Mouse (Mus musculus): ENCODE measurements around the gene Cmklr1. TPM values are rescaled to one million over a fixed set of nuclear protein-coding genes. Genes with fewer than 3 reads are reported as not detected.
A peak's percentile ranks its signal among the peaks of the same experiment; 100 is the strongest.

Cmklr1 gene
- polyA plus RNA-seq, 1 experiment from 2014 or later: 7.8 TPM

DNA sequence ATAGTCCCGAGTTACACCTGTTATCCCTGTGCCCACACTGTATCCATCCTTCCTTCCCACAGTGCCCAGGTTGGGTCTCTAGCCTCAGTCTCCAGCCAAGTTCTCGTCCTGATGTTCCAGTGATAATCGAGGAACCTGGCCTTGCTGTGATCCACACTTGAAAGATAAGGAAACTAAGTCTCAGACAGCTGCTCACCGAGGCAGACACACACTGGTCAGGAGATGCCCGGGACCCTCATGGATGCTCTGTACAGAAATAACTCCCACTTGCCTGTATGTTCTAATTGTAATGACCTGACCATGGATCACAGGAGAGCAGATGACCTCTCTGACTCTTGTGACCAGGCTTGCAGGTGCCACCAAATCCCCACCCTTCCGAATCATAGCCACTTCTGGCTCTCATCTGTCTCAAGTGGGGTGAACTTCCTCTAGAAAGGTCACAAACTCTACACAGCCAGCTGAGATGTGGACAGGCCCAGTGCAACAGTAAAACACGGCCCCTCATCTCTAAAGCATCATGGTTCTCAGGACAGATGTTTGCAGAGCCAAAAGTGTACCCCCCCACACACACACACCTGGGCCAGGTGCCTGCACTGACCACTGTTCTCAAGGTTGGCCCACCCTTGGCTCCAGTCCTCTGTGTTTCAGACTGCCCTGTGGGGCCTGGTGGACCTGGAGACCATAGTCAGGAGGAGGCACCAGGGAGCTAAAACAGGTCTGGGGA, 15.2 kb downstream of the Cmklr1 start:
- ATAC-seq (ENCODE audit: low read depth) (no peak), DNase-seq (ENCODE audit: low spot score) (no peak)
- WGBS: 79% methylated on average over 7 of the region's 7 CpGs
- Histone ChIP-seq H3K27ac (replicated peaks; ENCODE audit: low read depth, low read length) (no peak overlapping the region), H3K27me3 (replicated peaks; ENCODE audit: control insufficient read depth, insufficient read depth, low read length) (no peaks in the 10 kb centered on the region), H3K4me3 (ENCODE audit: low read depth, low read length) (no peak overlapping the region), H3K9me3 (ENCODE audit: control insufficient read depth, low read length) (no peaks in the 10 kb centered on the region), H3K4me2 (ENCODE audit: low read depth, low read length) (no peak overlapping the region), H3K9ac (ENCODE audit: low read depth, low read length) (no peak overlapping the region), H3K36me3 (ENCODE audit: control insufficient read depth, insufficient read depth, low read length) (no peaks in the 10 kb centered on the region), H3K4me1 (ENCODE audit: control insufficient read depth, insufficient read depth, low read length) (peaks cover 13% of the 10 kb centered on the region)

DNA sequence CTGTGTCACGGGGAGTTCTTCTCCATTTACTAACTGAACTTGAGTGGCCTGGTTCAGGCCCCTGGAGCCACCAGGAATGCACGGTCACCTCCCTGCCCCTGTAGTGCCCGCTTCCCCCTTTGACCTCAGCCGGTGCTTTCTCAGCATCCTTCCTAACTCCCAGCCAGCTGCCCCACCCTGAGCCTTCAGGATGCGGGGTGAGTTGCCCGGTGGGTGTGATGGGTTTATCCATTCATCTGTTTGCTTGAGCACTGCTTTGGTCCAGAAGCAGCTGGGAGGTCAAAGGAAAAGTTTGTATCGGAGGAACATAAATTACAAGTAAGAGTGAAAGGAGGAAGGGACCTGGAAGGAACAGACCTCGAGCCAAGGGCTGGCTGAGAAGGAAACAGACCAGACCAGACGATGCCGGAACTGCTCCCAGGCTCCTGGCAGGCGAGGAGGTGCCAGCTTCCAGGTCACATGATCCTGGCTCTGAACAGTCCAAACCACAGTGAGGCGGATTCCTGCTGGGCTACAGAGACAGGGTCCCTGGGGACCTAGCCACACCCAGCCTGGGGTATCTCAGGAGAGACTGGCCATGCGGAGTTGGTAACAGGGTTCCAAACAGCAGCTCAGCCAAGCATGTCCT, 16.1 kb downstream of the Cmklr1 start:
- H3K4me2 ChIP-seq (ENCODE audit: low read depth, low read length): no peak overlapping the region
- 46% methylated on average over 13 of the region's 13 CpGs for WGBS
- no peak overlapping the region for H3K9ac ChIP-seq (ENCODE audit: low read depth, low read length)
- H3K27ac ChIP-seq (replicated peaks; ENCODE audit: low read depth, low read length): 0 out of 2 replicates have a peak overlapping the region, but pooled peaks have one; percentile 3
- ATAC-seq (ENCODE audit: low read depth) (peak; percentile 70), DNase-seq (ENCODE audit: low spot score) (peak; percentile 70)
- no peaks in the 10 kb centered on the region for H3K36me3 ChIP-seq (ENCODE audit: control insufficient read depth, insufficient read depth, low read length)
- H3K4me1 ChIP-seq (ENCODE audit: control insufficient read depth, insufficient read depth, low read length): peaks cover 13% of the 10 kb centered on the region
- H3K9me3 ChIP-seq (ENCODE audit: control insufficient read depth, low read length): no peaks in the 10 kb centered on the region
- no peak overlapping the region for H3K4me3 ChIP-seq (ENCODE audit: low read depth, low read length)
- no peaks in the 10 kb centered on the region for H3K27me3 ChIP-seq (replicated peaks; ENCODE audit: control insufficient read depth, insufficient read depth, low read length)

DNA sequence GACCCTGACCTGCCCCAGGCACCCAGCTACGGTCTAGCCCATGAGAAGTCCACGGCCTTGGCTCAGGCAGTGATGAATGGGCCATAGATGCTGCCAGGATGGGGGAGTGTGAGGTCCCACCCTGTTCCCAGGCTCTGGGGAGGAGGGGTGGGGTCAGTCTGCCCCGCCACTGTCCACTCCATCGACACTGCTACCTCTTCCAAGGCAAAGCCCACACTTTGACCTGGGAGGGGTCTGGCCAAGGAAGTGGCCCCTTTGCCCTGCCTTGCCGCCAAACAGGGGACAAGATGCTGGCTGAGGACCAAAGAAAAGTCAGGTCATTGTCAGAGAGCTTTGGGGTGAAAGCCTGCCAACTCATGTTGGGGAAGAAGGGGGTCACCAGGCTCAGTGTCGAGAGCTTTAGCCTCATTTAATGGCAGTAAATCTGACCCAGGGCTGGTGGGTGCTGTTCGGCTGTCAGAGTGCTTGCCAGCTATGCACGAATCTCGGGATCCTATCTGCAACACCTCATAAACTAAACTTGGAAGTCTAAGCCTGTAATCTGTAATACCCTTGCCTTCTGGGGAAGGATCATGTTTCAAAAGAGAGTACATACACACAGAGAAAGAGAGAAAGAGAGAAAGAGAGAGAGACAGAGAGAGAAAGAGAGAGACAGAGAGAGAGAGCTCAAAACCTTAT, 17.1 kb downstream of the Cmklr1 start:
- Histone ChIP-seq H3K27ac (replicated peaks; ENCODE audit: low read depth, low read length) (no peak overlapping the region), H3K36me3 (ENCODE audit: control insufficient read depth, insufficient read depth, low read length) (no peaks in the 10 kb centered on the region), H3K4me1 (ENCODE audit: control insufficient read depth, insufficient read depth, low read length) (peaks cover 20% of the 10 kb centered on the region), H3K27me3 (replicated peaks; ENCODE audit: control insufficient read depth, insufficient read depth, low read length) (no peaks in the 10 kb centered on the region), H3K4me3 (ENCODE audit: low read depth, low read length) (no peak overlapping the region), H3K9ac (ENCODE audit: low read depth, low read length) (no peak overlapping the region), H3K9me3 (ENCODE audit: control insufficient read depth, low read length) (no peaks in the 10 kb centered on the region), H3K4me2 (ENCODE audit: low read depth, low read length) (no peak overlapping the region)
- DNase-seq (ENCODE audit: low spot score) (no peak), ATAC-seq (ENCODE audit: low read depth) (no peak)
- 41% methylated on average over 9 of the region's 9 CpGs for WGBS

DNA sequence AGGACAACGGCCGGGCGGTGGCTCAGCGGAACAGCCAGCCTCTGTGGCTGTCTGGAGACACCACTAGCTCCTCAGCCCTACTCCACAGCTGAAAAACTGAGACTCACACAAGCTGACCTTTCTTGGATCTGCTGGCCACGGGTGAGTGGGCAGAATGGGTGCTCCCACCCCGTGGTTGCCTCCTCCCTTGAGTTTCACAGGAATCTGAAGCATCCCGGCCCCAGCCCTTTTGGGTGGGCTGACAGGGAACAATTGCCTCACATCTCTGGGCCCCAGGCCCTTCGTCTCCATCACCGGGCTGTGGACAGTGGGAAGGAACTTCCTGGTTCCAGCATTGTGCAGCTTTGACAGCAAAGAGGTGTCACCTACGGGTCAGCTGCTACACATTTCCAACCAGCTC, 20.1 kb downstream of the Cmklr1 start:
- H3K27ac ChIP-seq (replicated peaks; ENCODE audit: low read depth, low read length): no peak overlapping the region

DNA sequence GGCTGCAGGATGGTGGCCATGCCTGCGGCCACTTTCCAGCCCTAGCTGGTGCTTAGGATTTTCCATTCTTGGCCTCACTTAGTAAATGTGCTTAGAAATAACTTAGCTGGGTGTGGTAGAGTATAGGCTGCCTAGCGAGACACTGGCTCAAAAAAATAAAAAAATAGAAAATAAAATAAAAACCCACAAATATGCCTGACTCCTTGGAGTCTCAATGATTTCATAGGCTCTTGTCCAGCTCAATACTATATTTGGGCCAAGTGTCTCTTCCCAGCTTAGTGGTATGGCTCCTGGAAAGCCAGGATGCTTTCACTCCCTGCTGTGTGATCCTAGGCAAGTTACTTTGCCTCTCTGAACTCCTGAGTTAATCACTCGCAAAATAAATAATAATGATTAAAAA, 21.0 kb downstream of the Cmklr1 start:
- H3K9ac ChIP-seq (ENCODE audit: low read depth, low read length): no peak overlapping the region
- H3K4me1 ChIP-seq (ENCODE audit: control insufficient read depth, insufficient read depth, low read length): peaks cover 30% of the 10 kb centered on the region
- no peak overlapping the region for H3K4me3 ChIP-seq (ENCODE audit: low read depth, low read length)
- WGBS: 68% methylated on average over 3 of the region's 3 CpGs
- no peaks in the 10 kb centered on the region for H3K36me3 ChIP-seq (ENCODE audit: control insufficient read depth, insufficient read depth, low read length)
- DNase-seq (ENCODE audit: low spot score) (peak; percentile 54), ATAC-seq (ENCODE audit: low read depth) (no peak)
- no peaks in the 10 kb centered on the region for H3K27me3 ChIP-seq (replicated peaks; ENCODE audit: control insufficient read depth, insufficient read depth, low read length)
- H3K4me2 ChIP-seq (ENCODE audit: low read depth, low read length): no peak overlapping the region
- H3K9me3 ChIP-seq (ENCODE audit: control insufficient read depth, low read length): no peaks in the 10 kb centered on the region
- 0 out of 2 replicates have a peak overlapping the region, but pooled peaks have one; percentile 31 for H3K27ac ChIP-seq (replicated peaks; ENCODE audit: low read depth, low read length)

More for the DNA sequence above, 20.1 kb downstream of the Cmklr1 start:
- no peak overlapping the region for H3K4me2 ChIP-seq (ENCODE audit: low read depth, low read length)
- no peak overlapping the region for H3K4me3 ChIP-seq (ENCODE audit: low read depth, low read length)
- no peak overlapping the region for H3K9ac ChIP-seq (ENCODE audit: low read depth, low read length)
- no peaks in the 10 kb centered on the region for H3K36me3 ChIP-seq (ENCODE audit: control insufficient read depth, insufficient read depth, low read length)
- no peaks in the 10 kb centered on the region for H3K9me3 ChIP-seq (ENCODE audit: control insufficient read depth, low read length)
- 62% methylated on average over 10 of the region's 10 CpGs for WGBS
- peaks cover 33% of the 10 kb centered on the region for H3K4me1 ChIP-seq (ENCODE audit: control insufficient read depth, insufficient read depth, low read length)
- no peaks in the 10 kb centered on the region for H3K27me3 ChIP-seq (replicated peaks; ENCODE audit: control insufficient read depth, insufficient read depth, low read length)
- no peak for ATAC-seq (ENCODE audit: low read depth)
- no peak for DNase-seq (ENCODE audit: low spot score)

GRCm38 (mm10) chr5:113627820-113628437, 22.3 kb downstream of the Cmklr1 start:
- DNase-seq (ENCODE audit: low spot score) (peak; percentile 79), ATAC-seq (ENCODE audit: low read depth) (peak; percentile 86)
- H3K4me1 ChIP-seq (ENCODE audit: control insufficient read depth, insufficient read depth, low read length): peaks cover 20% of the 10 kb centered on the region
- no peaks in the 10 kb centered on the region for H3K36me3 ChIP-seq (ENCODE audit: control insufficient read depth, insufficient read depth, low read length)
- no peak overlapping the region for H3K4me2 ChIP-seq (ENCODE audit: low read depth, low read length)
- H3K27me3 ChIP-seq (replicated peaks; ENCODE audit: control insufficient read depth, insufficient read depth, low read length): no peaks in the 10 kb centered on the region
- no peak overlapping the region for H3K9ac ChIP-seq (ENCODE audit: low read depth, low read length)
- WGBS: 48% methylated on average over 9 of the region's 11 CpGs
- peak overlapping the region; percentile 7; the same call in 1 of the 2 replicates for H3K27ac ChIP-seq (replicated peaks; ENCODE audit: low read depth, low read length)
- no peaks in the 10 kb centered on the region for H3K9me3 ChIP-seq (ENCODE audit: control insufficient read depth, low read length)
- no peak overlapping the region for H3K4me3 ChIP-seq (ENCODE audit: low read depth, low read length)

- no peak overlapping the region for H3K9ac ChIP-seq (ENCODE audit: low read depth, low read length)
- no peak overlapping the region for H3K27ac ChIP-seq (replicated peaks; ENCODE audit: low read depth, low read length)
- WGBS: 76% methylated on average over 5 of the region's 5 CpGs
- ATAC-seq (ENCODE audit: low read depth) (no peak), DNase-seq (ENCODE audit: low spot score) (no peak)
- H3K4me2 ChIP-seq (ENCODE audit: low read depth, low read length): no peak overlapping the region
- no peaks in the 10 kb centered on the region for H3K36me3 ChIP-seq (ENCODE audit: control insufficient read depth, insufficient read depth, low read length)
- H3K27me3 ChIP-seq (replicated peaks; ENCODE audit: control insufficient read depth, insufficient read depth, low read length): no peaks in the 10 kb centered on the region
- no peaks in the 10 kb centered on the region for H3K9me3 ChIP-seq (ENCODE audit: control insufficient read depth, low read length)
- H3K4me3 ChIP-seq (ENCODE audit: low read depth, low read length): no peak overlapping the region
- peaks cover 20% of the 10 kb centered on the region for H3K4me1 ChIP-seq (ENCODE audit: control insufficient read depth, insufficient read depth, low read length)
Measured at GRCm38 (mm10) chr5:113626991-113627390, 23.2 kb downstream of the Cmklr1 start.

DNA sequence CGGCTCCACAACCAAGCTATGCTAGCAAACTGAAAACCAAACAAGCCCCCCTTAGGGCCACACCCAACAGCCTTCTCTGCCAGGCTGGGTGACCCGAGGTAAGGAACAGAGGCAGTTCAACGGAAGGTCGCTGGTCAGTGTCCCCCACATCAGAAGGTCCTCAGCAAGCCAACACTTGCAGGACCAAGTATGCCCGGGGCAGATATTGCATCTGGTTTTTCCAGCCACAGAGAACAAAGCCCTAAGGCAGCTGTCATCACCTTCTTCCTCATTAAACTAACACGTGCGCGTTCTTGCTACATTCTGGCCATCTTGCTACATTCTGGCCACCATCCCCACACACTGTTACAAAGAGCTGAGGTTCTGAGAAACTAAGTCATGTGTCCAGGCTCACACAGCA, 23.9 kb downstream of the Cmklr1 start:
- H3K27ac ChIP-seq (replicated peaks; ENCODE audit: low read depth, low read length): no peak overlapping the region
- no peak for ATAC-seq (ENCODE audit: low read depth)
- no peaks in the 10 kb centered on the region for H3K27me3 ChIP-seq (replicated peaks; ENCODE audit: control insufficient read depth, insufficient read depth, low read length)
- H3K4me3 ChIP-seq (ENCODE audit: low read depth, low read length): no peak overlapping the region
- no peaks in the 10 kb centered on the region for H3K36me3 ChIP-seq (ENCODE audit: control insufficient read depth, insufficient read depth, low read length)
- WGBS: 64% methylated on average over 8 of the region's 8 CpGs
- H3K4me1 ChIP-seq (ENCODE audit: control insufficient read depth, insufficient read depth, low read length): peaks cover 20% of the 10 kb centered on the region
- no peak for DNase-seq (ENCODE audit: low spot score)
- H3K9ac ChIP-seq (ENCODE audit: low read depth, low read length): no peak overlapping the region
- H3K4me2 ChIP-seq (ENCODE audit: low read depth, low read length): no peak overlapping the region
- H3K9me3 ChIP-seq (ENCODE audit: control insufficient read depth, low read length): no peaks in the 10 kb centered on the region

Measured in embryonic facial prominence, embryonic 14.5 days (tissue).